Mouse (Mus musculus) E14TG2a.4 (cell line): ENCODE measurements around the gene Nav1.

ENCODE experiments used
- CTCF ChIP-seq: conservative IDR thresholded peaks from 2 replicates; pipeline ENCODE4 v1.5.1; 2014; ENCODE audit warnings: low read length
- NANOG ChIP-seq: IDR thresholded peaks from 2 replicates; pipeline ENCODE4 v1.6.1; 2014; ENCODE audit warnings: borderline replicate concordance, low read length, mixed read lengths
- POU5F1 ChIP-seq: IDR thresholded peaks from 2 replicates; pipeline ENCODE4 v1.6.1; 2014; ENCODE audit warnings: low read length, borderline replicate concordance

DNA sequence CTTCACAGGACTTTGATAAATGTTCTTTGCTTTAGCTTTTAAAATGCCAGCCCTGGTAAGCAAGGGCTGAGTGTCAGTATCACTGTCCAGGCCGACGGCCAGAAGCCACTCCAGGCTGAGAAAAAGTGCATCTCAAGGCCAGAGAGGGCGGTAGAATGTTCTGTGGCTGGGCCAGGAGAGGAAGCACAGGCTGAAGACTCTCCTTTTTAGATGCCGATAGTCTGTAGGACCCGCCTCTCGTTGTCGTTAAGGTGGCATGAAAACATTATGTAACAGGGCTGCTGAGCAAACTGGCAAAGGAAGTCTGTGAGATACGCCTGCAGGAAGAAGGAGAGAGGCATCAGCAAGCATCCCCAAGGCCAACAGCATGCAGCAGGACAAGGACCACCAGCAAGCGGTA lies 221.9 kb downstream of the Nav1 start:
- TF ChIP-seq CTCF (no peak), POU5F1 (no peak), NANOG (no peak)
